Mouse (Mus musculus) heart, postnatal 0 days (tissue): Measurements from ENCODE around the gene Cers5.
A peak's percentile ranks its signal among the peaks of the same experiment; 100 is the strongest.

ENCODE experiments used
- CTCF ChIP-seq: IDR thresholded peaks from 2 replicates; pipeline ENCODE4 v1.5.1; 2016; ENCODE audit warnings: antibody characterized with exemption, control low read depth, low read depth
- EP300 ChIP-seq: IDR thresholded peaks from 2 replicates; pipeline ENCODE4 v1.6.1; 2016; ENCODE audit warnings: antibody characterized with exemption, low read depth

DNA sequence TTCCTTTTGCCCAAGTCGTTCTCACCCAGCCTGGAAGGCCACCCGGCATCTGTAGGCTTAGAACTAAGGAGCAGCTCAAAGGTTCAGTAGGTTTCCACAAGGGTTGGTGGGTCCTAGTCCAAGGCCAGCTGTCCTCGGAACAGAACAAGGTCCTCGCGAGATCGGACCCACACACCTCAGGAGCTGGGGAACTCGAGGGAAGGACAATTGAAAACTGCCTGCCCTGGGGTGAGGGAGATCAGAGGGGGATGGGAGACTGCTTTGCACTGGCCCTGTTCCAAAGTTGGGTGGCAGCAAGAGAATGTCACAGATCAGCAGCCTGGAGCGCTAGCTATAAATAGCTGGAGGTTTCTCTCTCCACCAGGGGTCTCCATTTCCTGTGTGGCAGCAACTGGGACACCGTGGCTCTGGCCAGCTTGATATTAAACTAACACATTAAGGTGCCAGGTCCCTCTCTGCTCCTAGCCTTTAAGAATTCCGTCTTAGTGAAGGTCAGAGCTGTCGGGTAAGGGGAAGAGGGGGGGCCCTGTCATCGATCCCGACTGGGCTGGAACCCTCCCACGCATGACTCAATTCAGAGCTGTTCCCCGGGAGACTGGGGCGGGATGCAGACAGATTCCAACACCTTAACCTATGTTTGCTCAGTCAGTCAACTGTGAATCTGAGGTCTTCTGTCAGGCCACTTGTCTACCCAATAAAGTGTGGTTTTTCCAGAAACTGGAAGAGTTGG, 48.2 kb downstream of the Cers5 start:
- peak; percentile 65 for TF ChIP-seq CTCF
- TF ChIP-seq EP300, result peak; percentile 85; the same call in 1 of the 2 replicates
